Mouse (Mus musculus) NIH3T3 (cell line): ENCODE measurements around the gene Tapbpl.

Experiments
- DNase-seq: peaks from one replicate; pipeline ENCODE4 v3.0.0-alpha.2; 2012; ENCODE audit warnings: low read depth

Gene Tapbpl

GRCm38 (mm10) chr6:125196301-125196700 is 35.4 kb downstream of the Tapbpl start:
- DNase-seq, result no peak

DNA sequence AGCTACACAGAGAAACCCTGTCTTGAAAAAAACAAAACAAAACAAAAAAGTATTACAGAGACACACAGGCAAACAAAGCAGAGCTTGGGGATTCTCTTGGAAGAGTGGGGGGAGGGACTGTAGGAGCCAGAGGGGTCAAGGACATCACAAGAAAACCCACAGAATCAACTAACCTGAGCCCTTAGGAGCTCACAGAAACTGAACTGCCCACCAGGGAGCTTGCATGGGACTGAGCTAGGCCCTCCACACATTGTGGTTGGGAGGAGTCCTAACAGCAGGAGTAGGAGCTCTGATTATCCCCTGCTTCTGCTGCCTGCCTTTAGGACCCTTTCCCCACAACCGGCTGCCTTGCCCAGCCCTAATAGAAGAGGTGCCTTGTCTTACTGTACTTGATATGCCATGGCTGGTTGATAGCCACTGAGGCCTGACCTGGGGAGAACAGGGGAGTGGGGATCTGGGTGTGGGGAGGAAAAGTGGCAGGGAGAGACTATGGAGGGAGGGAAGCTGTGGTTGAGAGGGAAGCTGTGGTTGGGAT is 36.1 kb downstream of the Tapbpl start:
- no peak for DNase-seq

DNA sequence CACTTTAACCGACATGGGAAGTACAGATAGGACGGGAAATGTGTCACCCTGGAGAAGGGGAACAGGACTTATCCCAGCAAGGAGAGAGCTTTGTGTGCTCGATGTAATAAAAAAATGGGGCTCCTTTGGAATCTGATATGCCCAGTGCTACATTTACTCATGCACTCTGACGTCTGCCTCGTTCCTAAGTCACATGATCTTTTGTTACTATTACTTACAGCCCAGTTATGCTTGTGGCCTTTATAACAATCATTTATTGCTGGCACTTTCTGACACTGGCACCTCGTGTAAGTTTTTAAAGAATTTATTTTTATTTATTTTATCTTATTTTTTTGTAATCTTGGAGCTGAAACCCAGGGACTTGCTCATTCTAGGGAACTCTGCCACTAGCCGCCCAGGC is 38.3 kb downstream of the Tapbpl start:
- DNase-seq, result peak; percentile 49

DNA sequence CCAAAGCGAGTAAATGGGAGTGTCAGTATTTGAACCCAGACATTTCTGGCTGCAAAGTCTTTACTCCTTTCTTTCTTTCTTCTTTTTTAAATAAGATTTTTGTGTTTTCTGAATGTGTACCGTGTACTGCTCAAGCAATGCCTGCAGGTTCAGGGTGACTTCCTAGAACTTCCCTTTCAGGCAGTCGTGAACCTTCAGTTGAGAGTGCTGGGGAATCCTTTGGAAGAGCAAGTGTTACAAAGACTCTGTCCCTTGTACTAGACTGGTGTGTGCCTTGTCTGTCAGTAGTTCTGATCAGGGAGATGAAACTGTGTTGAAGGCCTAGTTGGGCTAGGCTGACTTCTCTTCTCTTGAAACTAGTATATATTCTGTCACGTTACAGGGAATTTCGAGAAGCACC is 38.8 kb downstream of the Tapbpl start:
- peak; percentile 24 for DNase-seq

GRCm38 (mm10) chr6:125192016-125192714 is 39.5 kb downstream of the Tapbpl start:
- peak; percentile 94 for DNase-seq

GRCm38 (mm10) chr6:125191332-125192015 is 40.2 kb downstream of the Tapbpl start, which contains the start of the genes Ncapd2 and Mrpl51:
Ncapd2 (minus strand) TSS chr6:125191701.
Mrpl51 (plus strand) TSS chr6:125191801.
- DNase-seq, result peak; percentile 100

DNA sequence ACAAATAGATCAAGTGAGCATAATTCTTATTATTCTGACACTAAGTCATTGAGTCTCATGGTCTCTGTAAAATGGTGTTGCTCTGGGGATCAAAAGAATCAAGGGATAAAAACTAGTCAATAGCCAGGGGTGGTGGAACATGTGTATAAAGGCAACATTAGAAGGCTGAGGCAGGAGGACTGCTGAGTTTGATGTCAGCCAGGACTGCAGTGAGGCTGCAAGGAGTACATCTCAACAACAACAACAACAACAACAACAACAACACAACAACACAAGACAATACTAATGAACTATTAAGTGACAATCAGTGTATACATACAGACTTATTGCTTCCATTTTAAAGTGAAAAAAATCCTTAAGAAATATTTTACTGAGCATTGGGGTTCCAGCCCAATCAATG is 40.8 kb downstream of the Tapbpl start:
- DNase-seq, result no peak

DNA sequence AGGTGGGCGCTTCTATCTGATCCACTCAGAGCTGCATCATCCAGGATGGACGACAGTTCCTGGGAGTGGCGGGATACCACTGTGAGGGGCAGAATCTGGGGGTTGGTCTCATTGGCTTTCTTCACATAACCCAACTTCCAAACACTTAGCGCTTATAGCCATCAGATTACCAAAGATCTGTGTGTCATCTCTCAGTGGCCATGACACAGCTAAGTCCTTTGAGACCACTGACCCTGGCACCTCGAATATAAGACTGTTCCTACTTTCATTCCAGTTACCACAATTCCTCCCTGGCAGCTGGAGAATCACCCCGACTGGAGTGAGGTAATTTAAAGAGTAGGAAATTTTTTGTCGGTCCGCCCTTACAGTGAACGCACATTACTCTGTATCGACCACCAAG is 45.5 kb downstream of the Tapbpl start:
- DNase-seq, result no peak

DNA sequence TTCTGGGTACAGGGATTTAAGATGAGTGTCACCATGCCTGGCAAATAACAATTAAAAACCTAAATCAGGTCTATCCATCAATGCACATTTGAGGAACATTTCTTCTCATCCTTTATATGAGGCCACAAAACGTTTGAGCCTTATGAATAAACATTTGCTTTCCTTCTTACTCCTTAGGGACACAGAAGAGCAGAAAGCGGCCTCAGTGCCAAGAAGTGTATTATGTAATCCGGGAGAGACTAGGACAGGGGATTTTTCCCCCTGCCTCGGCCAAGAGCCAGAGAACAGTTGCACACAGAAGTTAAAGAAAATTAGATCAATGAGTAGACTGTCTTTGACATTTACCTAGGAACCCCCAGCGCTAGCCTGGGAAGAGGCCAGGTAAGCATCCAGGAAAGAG is 49.5 kb downstream of the Tapbpl start:
- DNase-seq, result no peak

DNA sequence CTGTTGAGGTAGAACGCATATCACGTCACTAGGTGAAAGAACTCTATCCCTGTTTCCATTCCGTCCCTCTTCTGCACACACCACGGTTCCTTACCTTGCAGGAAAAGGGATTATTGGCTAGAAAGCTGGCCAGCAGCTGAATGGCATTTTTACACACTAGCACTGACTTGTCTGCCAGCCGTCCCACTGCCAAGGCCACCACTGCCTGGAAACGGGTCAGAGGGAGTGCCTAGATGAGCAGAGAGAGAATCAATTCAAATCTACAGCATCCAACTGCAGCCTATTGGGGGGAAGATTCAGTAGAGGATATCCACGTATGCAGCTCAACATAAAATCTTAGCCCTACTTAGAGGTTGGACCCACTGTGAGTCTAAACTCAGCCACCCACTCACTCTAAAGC is 52.1 kb downstream of the Tapbpl start:
- DNase-seq, result no peak

DNA sequence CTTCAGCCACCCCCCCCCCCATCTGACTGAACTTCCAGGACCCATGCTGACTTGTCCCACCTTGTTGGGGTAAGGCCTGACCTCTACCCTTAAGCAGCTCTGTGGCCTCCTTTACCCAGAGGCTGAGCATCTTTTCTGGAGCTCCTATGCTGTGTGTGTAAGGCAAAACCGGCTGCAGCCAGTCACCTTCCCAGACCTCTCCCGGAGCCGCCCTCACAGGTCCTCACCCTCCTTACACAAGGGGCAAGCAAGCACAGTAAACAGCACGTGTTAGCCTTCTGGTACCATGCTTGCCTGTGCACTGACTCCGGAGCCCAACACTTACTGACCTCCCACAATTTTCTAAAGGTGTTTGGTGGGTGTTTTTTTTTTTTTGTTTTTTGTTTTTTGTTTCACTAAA is 56.2 kb downstream of the Tapbpl start:
- no peak for DNase-seq
